Mouse (Mus musculus) urinary bladder, adult 18-20 months (tissue): ENCODE data around the gene Neu2.

Experiments used
- DNase-seq, 2 experiments: peaks; one replicate each; pipeline ENCODE4 v3.0.0; 2022; ENCODE audit warnings: low spot score in 2 of 2, mixed read lengths in 2 of 2

Gene Neu2

DNA sequence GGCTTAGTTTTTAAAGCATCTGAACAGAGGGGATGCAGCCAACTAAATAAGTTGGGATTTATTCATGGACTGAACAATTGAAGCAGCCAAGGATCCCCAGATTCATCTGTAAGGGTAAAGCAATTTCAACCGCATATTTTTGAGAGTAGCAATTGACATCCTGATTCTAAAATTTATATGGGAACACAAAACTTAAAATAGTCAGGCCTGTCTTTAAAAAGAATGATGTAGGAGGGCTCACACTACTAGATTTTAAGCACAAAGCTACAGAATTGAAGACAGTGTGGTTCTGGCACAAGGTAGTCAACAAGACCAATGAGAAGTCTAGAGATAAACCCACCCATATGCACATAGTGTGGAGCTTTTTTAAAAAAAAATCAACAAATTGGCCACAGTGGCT lies 27.3 kb downstream of the Neu2 start:
- DNase-seq: no peak

DNA sequence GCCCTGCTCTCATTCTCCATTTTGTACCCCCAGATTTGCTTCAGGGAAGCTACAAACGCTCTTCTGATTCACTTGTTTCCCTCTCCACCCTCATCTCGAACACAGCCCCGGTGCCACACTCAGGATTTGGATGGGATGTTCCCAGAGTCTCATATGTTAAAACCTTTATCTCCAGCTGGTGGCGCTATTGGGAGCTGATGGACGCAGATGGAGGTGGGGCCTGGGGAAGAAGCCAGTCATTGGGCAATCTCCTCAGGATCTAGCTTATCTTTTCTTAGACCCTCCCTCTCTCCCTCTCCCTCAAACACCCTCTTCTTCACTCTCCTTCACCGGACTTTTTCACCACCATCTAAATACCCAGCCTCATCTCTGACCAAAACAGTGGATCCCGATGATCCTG lies 31.9 kb downstream of the Neu2 start:
- peak in 1 of 2 experiments; percentile 28 for DNase-seq

GRCm38 (mm10) chr1:87551008-87551407 lies 41.3 kb downstream of the Neu2 start:
- peak; percentile 23 to 47 for DNase-seq

GRCm38 (mm10) chr1:87553586-87553985 lies 43.9 kb downstream of the Neu2 start:
- DNase-seq: no peak

DNA sequence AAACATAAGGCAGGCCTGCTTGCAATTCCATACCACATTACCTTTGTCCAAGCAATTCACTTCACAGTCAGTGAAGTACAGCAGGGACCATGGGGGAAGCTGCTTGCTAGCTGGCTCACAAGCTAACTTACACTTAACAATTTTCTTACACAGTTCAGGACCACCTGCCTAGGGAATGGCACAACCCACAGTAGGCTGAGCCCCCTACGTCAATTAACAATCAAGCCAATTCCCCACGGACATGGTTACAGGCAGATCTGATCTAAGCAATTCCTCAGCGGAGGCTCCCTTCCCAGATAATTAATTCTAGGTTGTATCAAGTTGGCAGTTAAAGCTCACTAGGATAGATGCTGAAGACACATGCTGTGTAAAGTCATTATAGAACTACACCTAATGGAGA lies 53.3 kb downstream of the Neu2 start:
- no peak for DNase-seq

GRCm38 (mm10) chr1:87565760-87566159 lies 56.1 kb downstream of the Neu2 start:
- DNase-seq: no peak

- DNase-seq: no peak
Observed at GRCm38 (mm10) chr1:87568398-87568797, 58.7 kb downstream of the Neu2 start.

DNA sequence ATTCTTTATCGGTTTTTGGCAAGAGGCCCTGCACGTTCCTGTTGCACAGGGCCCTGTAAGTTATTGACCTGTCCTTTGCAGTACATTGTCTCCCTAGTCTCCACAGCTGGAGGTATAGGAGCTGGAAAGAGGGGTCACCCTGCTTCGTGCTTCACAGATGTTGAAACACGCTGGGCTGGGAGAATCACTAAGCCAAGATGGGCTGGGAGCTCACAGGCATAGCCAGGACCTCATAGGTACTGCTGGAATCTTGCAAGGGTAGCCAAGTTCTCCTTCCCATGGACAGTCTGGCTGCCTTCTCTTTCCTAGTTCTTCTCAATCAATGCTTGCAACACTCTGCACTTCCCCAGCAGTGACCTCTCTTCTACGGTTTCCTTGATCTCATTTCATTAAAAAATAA lies 63.6 kb downstream of the Neu2 start:
- peak in 1 of 2 experiments; percentile 7 for DNase-seq

DNA sequence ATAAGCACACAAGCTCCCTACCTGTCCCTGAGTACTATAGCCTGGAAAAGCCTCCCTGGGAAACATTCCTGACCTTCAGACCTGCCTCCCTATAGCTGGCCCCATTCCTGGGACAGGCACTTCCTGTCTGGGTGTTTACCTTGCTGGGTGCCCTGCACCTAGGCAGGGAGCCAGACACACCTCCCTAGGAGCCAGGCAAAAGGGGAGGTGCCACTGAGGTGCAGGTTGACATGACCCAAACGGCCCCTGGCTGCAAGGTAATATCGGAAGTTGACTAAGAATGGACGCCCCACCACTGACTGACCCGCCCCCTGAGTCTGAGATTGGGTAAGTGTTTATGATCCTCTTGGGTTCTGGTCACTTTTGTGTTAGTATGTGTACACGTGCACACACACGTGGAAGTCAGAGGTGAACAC lies 64.1 kb downstream of the Neu2 start, which contains the start of gene Ngef:
Ngef (minus strand) TSS at position 71 of the 416 bp plus-strand sequence.
- DNase-seq: peak; percentile 47 to 49

- DNase-seq: peak in 1 of 2 experiments; percentile 6
Observed at GRCm38 (mm10) chr1:87574353-87574752, 64.7 kb downstream of the Neu2 start.

GRCm38 (mm10) chr1:87574785-87575184 lies 65.1 kb downstream of the Neu2 start:
- peak; percentile 45 to 50 for DNase-seq

- DNase-seq: no peak
Observed at GRCm38 (mm10) chr1:87578965-87579364, 69.3 kb downstream of the Neu2 start.

DNA sequence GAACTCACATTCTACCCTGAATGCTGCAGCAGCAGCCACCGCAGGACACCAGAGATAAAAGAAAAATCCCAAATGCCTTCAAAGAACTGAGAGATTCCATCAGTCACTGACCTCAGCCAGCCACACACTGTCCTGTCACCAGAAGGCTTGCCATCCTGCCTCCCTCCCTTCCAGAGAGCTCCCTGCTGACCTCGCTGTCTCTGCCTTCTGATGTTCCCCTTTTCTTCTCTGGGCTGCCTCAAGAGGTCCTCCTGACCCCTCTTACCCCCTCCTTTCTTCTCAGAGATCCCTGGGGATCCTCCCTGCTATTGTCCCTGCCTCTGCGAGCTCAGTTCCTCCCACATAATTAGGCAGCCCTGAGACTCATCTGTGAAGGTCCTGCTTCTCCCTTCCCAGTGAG lies 71.1 kb downstream of the Neu2 start:
- no peak for DNase-seq

DNA sequence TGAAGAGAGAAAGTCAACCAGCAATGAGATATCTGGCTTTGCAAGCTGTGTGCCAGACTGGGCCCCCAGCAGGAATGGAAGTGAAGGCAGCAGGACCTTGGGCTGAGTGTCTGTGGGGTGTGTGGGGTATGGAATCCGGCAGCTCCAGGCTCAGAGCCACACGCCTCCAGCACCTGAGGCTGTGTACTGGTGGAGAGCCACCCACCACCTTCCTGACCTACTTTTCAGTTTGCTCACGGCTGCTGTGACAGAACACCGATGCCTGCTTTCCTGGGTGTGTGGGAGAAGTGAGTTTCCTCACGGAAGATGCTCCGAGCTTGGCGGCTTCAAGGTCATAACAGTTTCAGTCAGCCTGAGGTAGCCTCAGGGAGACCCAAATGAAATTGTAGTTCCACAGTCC lies 79.5 kb downstream of the Neu2 start:
- no peak for DNase-seq

- DNase-seq: no peak
Observed at GRCm38 (mm10) chr1:87589980-87590379, 80.3 kb downstream of the Neu2 start.

GRCm38 (mm10) chr1:87594261-87594660 lies 84.6 kb downstream of the Neu2 start:
- no peak for DNase-seq

DNA sequence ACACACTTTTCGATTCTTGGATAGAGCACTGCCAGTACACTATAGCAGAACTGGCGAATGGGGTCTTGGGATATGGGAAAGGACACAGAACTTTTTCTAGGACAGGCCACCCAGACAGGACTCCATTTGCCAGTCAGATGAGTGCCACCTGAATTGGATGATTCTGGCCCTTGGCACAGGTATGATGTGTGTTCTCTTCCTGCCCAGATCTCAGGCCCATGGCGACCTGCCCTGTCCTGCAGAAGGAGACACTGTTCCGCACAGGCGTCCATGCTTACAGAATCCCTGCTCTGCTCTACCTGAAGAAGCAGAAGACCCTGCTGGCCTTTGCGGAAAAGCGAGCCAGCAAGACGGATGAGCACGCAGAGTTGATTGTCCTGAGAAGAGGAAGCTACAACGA lies 85.0 kb downstream of the Neu2 start:
- no peak for DNase-seq

DNA sequence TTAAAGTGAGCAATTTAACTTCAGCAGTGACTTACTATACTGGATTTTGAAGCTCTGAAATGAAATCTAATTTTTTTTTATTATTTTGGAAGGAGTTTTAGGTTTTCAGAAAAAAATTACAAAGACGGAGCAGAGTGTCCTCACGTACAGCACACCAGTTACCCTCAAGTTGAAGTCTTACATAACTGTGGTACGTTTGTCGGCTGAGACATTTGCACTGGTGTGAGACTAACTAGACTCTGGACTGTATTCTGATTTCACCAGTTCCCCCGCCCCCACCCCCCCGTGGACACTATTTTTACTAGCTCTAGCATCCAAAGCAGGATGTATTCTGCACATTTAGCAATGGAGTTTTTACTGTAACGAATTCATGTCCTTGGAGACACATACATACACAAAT lies 90.8 kb downstream of the Neu2 start:
- no peak for DNase-seq

DNA sequence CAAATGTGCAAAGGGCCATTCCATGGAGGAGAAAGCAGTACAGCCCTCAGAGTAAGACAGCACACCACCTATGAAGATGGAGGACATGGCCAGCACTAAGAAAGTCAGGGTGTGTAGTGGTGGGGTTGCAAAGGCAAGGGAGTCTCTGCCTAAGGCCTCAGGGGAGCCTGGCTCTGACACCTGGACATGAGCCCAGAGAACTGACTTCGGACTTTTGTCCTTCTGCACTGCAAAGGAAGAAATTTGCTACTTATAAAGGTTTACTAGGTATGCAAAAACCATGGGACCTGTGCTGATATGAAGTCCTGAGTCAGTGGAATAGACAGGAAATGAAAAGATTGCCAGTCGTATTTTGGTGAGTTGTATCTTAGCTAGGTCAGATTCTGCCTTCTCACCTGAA lies 92.1 kb downstream of the Neu2 start:
- no peak for DNase-seq

GRCm38 (mm10) chr1:87603389-87603788 lies 93.7 kb downstream of the Neu2 start:
- no peak for DNase-seq

DNA sequence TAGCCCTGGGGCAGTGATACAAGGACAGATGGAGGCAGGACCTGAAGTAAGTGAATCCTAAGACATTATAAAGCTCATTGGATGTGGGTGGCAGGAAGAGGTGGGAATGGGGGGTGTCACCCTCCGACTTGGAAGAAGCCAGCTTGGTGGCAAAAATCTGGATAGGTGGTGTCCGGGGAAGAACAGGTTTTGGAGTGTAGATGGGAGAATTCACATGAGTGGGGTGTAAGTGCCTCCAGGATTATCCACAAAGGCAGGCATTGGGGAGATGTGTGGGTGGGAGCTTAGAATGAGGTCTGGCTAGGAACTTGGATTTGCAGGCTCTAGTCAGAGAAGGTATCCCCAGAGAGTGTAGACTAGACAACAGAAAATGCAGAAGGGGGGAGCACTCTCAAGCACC lies 95.6 kb downstream of the Neu2 start:
- no peak for DNase-seq

- peak in 1 of 2 experiments; percentile 11 for DNase-seq
Observed at GRCm38 (mm10) chr1:87607385-87608091, 97.8 kb downstream of the Neu2 start.

- peak; percentile 30 to 70 for DNase-seq
Observed at GRCm38 (mm10) chr1:87608416-87609046, 98.8 kb downstream of the Neu2 start.
